Mouse (Mus musculus): ENCODE data around the gene Fbxl17. TPM values are rescaled to one million over a fixed set of nuclear protein-coding genes. Genes with fewer than 3 reads are reported as not detected.

Fbxl17 gene
- polyA plus RNA-seq, 1 experiment from 2014 or later, result 11.1 TPM

GRCm38 (mm10) chr17:63203582-63204190 lies 296.1 kb downstream of the Fbxl17 start:
- Histone ChIP-seq H3K27me3 (no peaks in the 10 kb centered on the region), H3K9me3 (replicated peaks) (no peaks in the 10 kb centered on the region), H3K4me3 (no peak overlapping the region), H3K4me1 (replicated peaks) (0 out of 2 replicates have a peak, but pooled peaks cover 3% of the 10 kb centered on the region), H3K9ac (no peak overlapping the region), H3K36me3 (no peaks in the 10 kb centered on the region), H3K27ac (no peak overlapping the region), H3K4me2 (no peak overlapping the region)
- ATAC-seq (replicated peaks; ENCODE audit: insufficient number of reproducible peaks, insufficient read depth, low FRiP score, low read depth), result no peak
- WGBS, result 78% methylated on average over 8 of the region's 8 CpGs

GRCm38 (mm10) chr17:63198703-63199102 lies 301.1 kb downstream of the Fbxl17 start:
- 89% methylated on average over 1 of the region's 1 CpGs for WGBS
- no peak overlapping the region for H3K4me2 ChIP-seq
- no peaks in the 10 kb centered on the region for H3K36me3 ChIP-seq
- H3K27ac ChIP-seq, result no peak overlapping the region
- no peaks in the 10 kb centered on the region for H3K27me3 ChIP-seq
- H3K9ac ChIP-seq, result no peak overlapping the region
- H3K4me3 ChIP-seq, result no peak overlapping the region
- ATAC-seq (replicated peaks; ENCODE audit: insufficient number of reproducible peaks, insufficient read depth, low FRiP score, low read depth), result no peak
- H3K9me3 ChIP-seq (replicated peaks), result no peaks in the 10 kb centered on the region
- 0 out of 2 replicates have a peak, but pooled peaks cover 2% of the 10 kb centered on the region for H3K4me1 ChIP-seq (replicated peaks)

GRCm38 (mm10) chr17:63195496-63195895 lies 304.3 kb downstream of the Fbxl17 start:
- no peaks in the 10 kb centered on the region for H3K9me3 ChIP-seq (replicated peaks)
- no peak overlapping the region for H3K27ac ChIP-seq
- H3K4me2 ChIP-seq, result no peak overlapping the region
- H3K4me3 ChIP-seq, result no peak overlapping the region
- WGBS, result 86% methylated on average over 2 of the region's 2 CpGs
- H3K4me1 ChIP-seq (replicated peaks), result peaks cover 11% of the 10 kb centered on the region
- ATAC-seq (replicated peaks; ENCODE audit: insufficient number of reproducible peaks, insufficient read depth, low FRiP score, low read depth), result no peak
- no peak overlapping the region for H3K9ac ChIP-seq
- no peaks in the 10 kb centered on the region for H3K36me3 ChIP-seq
- no peaks in the 10 kb centered on the region for H3K27me3 ChIP-seq

GRCm38 (mm10) chr17:63193196-63193595 lies 306.6 kb downstream of the Fbxl17 start:
- no peaks in the 10 kb centered on the region for H3K27me3 ChIP-seq
- no peak overlapping the region for H3K9ac ChIP-seq
- peaks cover 11% of the 10 kb centered on the region for H3K4me1 ChIP-seq (replicated peaks)
- WGBS, result 44% methylated on average over 7 of the region's 7 CpGs
- no peak overlapping the region for H3K27ac ChIP-seq
- no peak for ATAC-seq (replicated peaks; ENCODE audit: insufficient number of reproducible peaks, insufficient read depth, low FRiP score, low read depth)
- no peak overlapping the region for H3K4me2 ChIP-seq
- H3K9me3 ChIP-seq (replicated peaks), result no peaks in the 10 kb centered on the region
- no peaks in the 10 kb centered on the region for H3K36me3 ChIP-seq
- no peak overlapping the region for H3K4me3 ChIP-seq

- peak; percentile 75 for ATAC-seq (replicated peaks; ENCODE audit: insufficient number of reproducible peaks, insufficient read depth, low FRiP score, low read depth)
- no peaks in the 10 kb centered on the region for H3K27me3 ChIP-seq
- H3K36me3 ChIP-seq, result no peaks in the 10 kb centered on the region
- H3K4me2 ChIP-seq, result peak overlapping the region; percentile 22; the same call in 1 of the 2 replicates
- 37% methylated on average over 8 of the region's 8 CpGs for whole genome bisulfite sequencing
- peaks cover 11% of the 10 kb centered on the region for H3K4me1 ChIP-seq (replicated peaks)
- no peak overlapping the region for H3K9ac ChIP-seq
- H3K4me3 ChIP-seq, result no peak overlapping the region
- H3K27ac ChIP-seq, result no peak overlapping the region
- no peaks in the 10 kb centered on the region for H3K9me3 ChIP-seq (replicated peaks)
These were observed 308.5 kb downstream of the Fbxl17 start for GRCm38 (mm10) chr17:63191345-63191744.

GRCm38 (mm10) chr17:63189274-63189673 lies 310.5 kb downstream of the Fbxl17 start:
- WGBS, result 84% methylated on average over 8 of the region's 8 CpGs
- Histone ChIP-seq H3K9me3 (replicated peaks) (no peaks in the 10 kb centered on the region), H3K36me3 (no peaks in the 10 kb centered on the region), H3K27me3 (no peaks in the 10 kb centered on the region), H3K27ac (no peak overlapping the region), H3K4me2 (no peak overlapping the region), H3K4me3 (no peak overlapping the region), H3K4me1 (replicated peaks) (peaks cover 11% of the 10 kb centered on the region), H3K9ac (no peak overlapping the region)
- ATAC-seq (replicated peaks; ENCODE audit: insufficient number of reproducible peaks, insufficient read depth, low FRiP score, low read depth), result no peak

GRCm38 (mm10) chr17:63185531-63185930 lies 314.3 kb downstream of the Fbxl17 start:
- no peaks in the 10 kb centered on the region for H3K9me3 ChIP-seq (replicated peaks)
- H3K27me3 ChIP-seq, result no peaks in the 10 kb centered on the region
- H3K4me3 ChIP-seq, result no peak overlapping the region
- H3K9ac ChIP-seq, result no peak overlapping the region
- no peak for ATAC-seq (replicated peaks; ENCODE audit: insufficient number of reproducible peaks, insufficient read depth, low FRiP score, low read depth)
- no peaks in the 10 kb centered on the region; the same call in none of the 2 replicates for H3K4me1 ChIP-seq (replicated peaks)
- 74% methylated on average over 9 of the region's 9 CpGs for WGBS
- H3K36me3 ChIP-seq, result no peaks in the 10 kb centered on the region
- no peak overlapping the region for H3K27ac ChIP-seq
- no peak overlapping the region for H3K4me2 ChIP-seq

GRCm38 (mm10) chr17:63184844-63185504 lies 314.8 kb downstream of the Fbxl17 start:
- 61% methylated on average over 10 of the region's 10 CpGs for WGBS
- Histone ChIP-seq H3K27me3 (no peaks in the 10 kb centered on the region), H3K4me1 (replicated peaks) (no peaks in the 10 kb centered on the region; the same call in 1 of the 2 replicates), H3K4me3 (no peak overlapping the region), H3K4me2 (no peak overlapping the region), H3K9ac (no peak overlapping the region), H3K36me3 (no peaks in the 10 kb centered on the region), H3K27ac (no peak overlapping the region), H3K9me3 (replicated peaks) (no peaks in the 10 kb centered on the region)
- ATAC-seq (replicated peaks; ENCODE audit: insufficient number of reproducible peaks, insufficient read depth, low FRiP score, low read depth), result no peak

GRCm38 (mm10) chr17:63183431-63183830 lies 316.4 kb downstream of the Fbxl17 start:
- Histone ChIP-seq H3K9me3 (replicated peaks) (no peaks in the 10 kb centered on the region), H3K27me3 (no peaks in the 10 kb centered on the region), H3K27ac (no peak overlapping the region), H3K36me3 (no peaks in the 10 kb centered on the region), H3K4me1 (replicated peaks) (no peaks in the 10 kb centered on the region; the same call in 1 of the 2 replicates), H3K4me2 (no peak overlapping the region), H3K4me3 (no peak overlapping the region), H3K9ac (no peak overlapping the region)
- WGBS, result 86% methylated on average over 3 of the region's 3 CpGs
- ATAC-seq (replicated peaks; ENCODE audit: insufficient number of reproducible peaks, insufficient read depth, low FRiP score, low read depth), result no peak

- H3K27ac ChIP-seq, result no peak overlapping the region
- no peaks in the 10 kb centered on the region for H3K36me3 ChIP-seq
- WGBS, result 86% methylated on average over 5 of the region's 5 CpGs
- ATAC-seq (replicated peaks; ENCODE audit: insufficient number of reproducible peaks, insufficient read depth, low FRiP score, low read depth), result no peak
- H3K27me3 ChIP-seq, result no peaks in the 10 kb centered on the region
- H3K4me3 ChIP-seq, result no peak overlapping the region
- H3K4me1 ChIP-seq (replicated peaks), result no peaks in the 10 kb centered on the region; the same call in 1 of the 2 replicates
- no peak overlapping the region for H3K9ac ChIP-seq
- H3K4me2 ChIP-seq, result no peak overlapping the region
- H3K9me3 ChIP-seq (replicated peaks), result no peaks in the 10 kb centered on the region
These were observed 318.2 kb downstream of the Fbxl17 start for GRCm38 (mm10) chr17:63181661-63182060.

- 75% methylated on average over 3 of the region's 3 CpGs for WGBS
- Histone ChIP-seq H3K9me3 (replicated peaks) (no peaks in the 10 kb centered on the region), H3K36me3 (no peaks in the 10 kb centered on the region), H3K27me3 (no peaks in the 10 kb centered on the region), H3K4me2 (no peak overlapping the region), H3K27ac (no peak overlapping the region), H3K4me1 (replicated peaks) (no peaks in the 10 kb centered on the region; the same call in 1 of the 2 replicates), H3K4me3 (no peak overlapping the region), H3K9ac (no peak overlapping the region)
- ATAC-seq (replicated peaks; ENCODE audit: insufficient number of reproducible peaks, insufficient read depth, low FRiP score, low read depth), result no peak
These were observed 319.8 kb downstream of the Fbxl17 start for GRCm38 (mm10) chr17:63180042-63180441.

- H3K9ac ChIP-seq, result no peak overlapping the region
- no peak overlapping the region for H3K27ac ChIP-seq
- no peaks in the 10 kb centered on the region for H3K36me3 ChIP-seq
- no peaks in the 10 kb centered on the region for H3K27me3 ChIP-seq
- no peak for ATAC-seq (replicated peaks; ENCODE audit: insufficient number of reproducible peaks, insufficient read depth, low FRiP score, low read depth)
- no peaks in the 10 kb centered on the region for H3K4me1 ChIP-seq (replicated peaks)
- H3K9me3 ChIP-seq (replicated peaks), result no peaks in the 10 kb centered on the region
- no peak overlapping the region for H3K4me3 ChIP-seq
- no peak overlapping the region for H3K4me2 ChIP-seq
- WGBS, result 100% methylated on average over 2 of the region's 2 CpGs
These were observed 321.5 kb downstream of the Fbxl17 start for GRCm38 (mm10) chr17:63178331-63178730.
